Mouse (Mus musculus) monocyte, adult 2 months (primary cell): ENCODE results near the gene Pacsin3.

ENCODE experiments used
- DNase-seq, 2 experiments: peaks; one replicate each; pipeline ENCODE4 v3.0.0; 2022; ENCODE audit warnings: low spot score in 2 of 2, low read depth in 1 of 2

The Pacsin3 gene

DNA sequence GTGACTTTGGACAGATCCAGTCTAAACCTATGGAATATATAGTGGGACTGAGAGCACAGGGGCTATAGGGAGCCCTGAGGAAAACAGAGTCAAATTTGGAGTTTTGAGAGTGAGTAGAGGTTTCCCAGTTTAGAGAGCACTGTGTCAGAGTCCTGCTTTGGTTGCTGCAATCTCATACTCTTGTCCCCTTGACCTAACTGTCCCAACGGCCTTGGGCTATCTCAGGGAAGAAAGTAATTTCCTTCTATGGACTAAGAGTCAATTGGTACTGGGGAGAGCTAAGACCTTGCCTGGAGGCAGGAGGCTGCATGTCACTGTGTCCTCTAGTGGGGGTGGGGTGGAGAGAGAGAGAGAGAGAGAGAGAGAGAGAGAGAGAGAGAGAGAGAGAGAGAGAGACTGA is 3.1 kb downstream of the Pacsin3 start:
- no peak for DNase-seq

DNA sequence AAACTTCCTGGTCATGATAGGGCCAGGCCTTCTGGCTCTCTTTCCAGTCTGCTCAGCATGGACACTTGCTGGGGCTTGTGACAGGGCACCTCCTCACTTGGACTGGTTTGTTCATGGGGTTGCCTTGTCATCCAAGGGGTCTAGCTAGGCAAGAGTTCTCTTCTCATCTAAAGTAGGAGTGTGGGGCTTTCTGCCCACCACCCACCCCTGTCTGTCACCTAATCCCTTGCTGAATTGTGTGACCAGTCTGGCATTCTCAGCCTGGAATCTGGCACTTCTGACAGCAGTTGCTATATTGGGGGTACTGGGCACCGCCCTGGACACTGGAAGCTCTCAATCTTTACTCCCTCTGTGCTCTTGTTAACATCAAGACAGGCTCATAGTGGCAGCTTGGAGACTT is 3.7 kb downstream of the Pacsin3 start:
- DNase-seq, result no peak

DNA sequence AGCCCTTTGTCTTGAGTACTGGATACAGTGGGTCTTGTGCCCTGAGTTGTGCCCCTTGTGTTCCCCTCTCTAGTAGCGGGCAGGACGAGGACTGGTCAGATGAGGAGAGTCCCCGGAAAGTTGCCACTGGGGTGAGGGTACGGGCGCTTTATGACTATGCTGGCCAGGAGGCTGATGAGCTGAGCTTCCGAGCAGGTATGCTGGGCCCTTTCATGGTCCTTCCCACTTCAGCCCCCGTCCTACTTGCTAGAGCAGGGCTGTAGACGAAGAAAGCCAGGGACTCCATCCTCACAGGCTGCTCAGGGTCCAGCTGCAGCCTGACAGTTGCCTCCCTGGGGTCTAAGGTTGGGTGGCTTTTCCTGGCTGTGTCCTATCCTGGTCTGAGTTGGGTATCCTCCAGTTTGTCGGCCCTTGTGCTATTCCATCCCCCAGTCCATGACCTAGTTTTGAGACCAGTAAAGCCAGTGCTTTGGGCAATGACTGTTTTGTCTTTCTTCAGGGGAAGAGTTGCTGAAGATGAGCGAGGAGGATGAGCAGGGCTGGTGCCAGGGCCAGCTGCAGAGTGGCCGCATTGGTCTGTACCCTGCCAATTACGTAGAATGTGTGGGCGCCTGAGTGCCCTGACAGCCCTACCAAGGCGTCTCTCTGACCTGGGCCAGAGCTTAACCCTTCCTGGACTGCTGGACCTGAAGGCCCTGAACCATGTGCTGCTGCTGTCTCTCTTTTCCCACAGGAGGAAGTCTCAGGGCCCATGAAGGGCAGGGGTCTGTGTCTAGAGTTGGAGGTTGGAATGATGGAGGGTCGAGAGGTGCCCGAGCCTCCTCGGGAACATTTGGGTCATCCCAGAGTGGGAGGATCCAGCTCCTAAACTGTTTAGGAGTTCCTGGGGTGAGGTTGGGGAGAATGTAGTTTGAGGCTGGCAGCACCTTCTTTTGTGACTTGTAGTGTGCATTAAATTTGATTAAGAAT is 8.2 kb downstream of the Pacsin3 start:
- no peak for DNase-seq

DNA sequence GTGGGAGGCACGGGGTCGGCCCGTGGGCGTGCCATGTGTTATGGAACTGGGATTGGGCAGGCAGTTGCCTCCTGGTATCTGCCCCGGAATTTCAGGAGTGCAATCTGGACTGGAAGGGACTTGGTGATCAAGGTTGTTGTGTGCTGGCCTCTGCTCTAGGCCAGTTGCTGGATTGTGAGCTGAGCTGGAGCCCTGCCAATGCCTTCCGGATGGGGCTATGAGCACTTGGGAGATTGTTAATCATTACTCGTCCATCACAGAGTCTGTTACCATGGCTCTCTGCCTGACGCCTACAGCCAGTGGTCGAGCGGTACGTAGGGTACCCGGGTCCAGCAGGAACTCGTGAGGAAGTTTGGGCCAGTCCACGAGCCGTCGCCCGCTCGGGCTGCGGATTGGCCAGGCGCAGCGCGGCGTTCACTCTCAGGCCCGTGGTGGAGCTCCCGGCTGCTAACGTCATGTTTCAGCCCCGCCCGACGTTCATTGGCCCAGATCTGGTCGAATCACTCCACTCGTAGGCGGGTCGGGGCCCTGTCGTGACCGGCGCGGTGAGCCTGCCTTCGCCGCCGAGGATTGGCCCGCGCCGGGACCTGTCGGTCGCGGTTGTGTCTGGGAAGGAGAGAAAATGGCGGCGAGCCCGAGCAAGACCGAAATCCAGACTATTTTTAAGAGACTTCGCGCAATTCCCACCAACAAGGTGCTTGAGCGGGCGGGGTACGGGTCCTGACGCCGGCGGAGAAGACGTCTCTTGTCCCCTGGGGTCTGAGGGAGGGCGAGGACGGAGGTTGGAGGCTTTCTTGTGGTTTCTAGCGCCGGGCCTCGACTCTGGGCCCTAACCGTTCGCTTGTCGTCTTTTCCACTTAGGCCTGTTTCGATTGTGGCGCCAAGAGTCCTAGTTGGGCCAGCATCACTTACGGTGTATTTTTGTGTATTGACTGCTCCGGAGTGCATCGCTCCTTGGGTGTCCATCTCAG is 9.2 kb downstream of the Pacsin3 start, which contains the start of gene Arfgap2:
Arfgap2 (plus strand) TSS at position 264 of the 971 bp plus-strand sequence.
- peak; percentile 88 to 93 for DNase-seq

DNA sequence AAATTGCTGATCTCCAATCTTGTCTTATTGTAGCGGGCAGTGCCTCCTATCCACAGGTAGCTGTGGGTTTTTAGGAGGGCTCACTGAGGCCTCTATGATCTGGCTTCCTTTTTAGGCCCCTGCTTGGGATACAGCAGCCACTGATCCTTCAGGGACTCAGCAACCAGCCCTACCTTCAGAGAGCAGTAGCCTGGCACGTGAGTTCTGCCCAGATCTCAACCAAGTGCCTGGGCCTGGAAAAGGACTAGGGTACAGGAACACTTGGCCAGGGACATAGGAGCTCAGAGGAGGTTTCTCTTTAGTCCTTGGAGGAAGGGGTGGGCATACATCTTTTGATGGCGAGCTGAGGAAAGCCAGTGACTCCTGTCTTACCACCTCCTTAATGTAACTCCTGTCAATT is 12.3 kb downstream of the Pacsin3 start:
- DNase-seq, result no peak

DNA sequence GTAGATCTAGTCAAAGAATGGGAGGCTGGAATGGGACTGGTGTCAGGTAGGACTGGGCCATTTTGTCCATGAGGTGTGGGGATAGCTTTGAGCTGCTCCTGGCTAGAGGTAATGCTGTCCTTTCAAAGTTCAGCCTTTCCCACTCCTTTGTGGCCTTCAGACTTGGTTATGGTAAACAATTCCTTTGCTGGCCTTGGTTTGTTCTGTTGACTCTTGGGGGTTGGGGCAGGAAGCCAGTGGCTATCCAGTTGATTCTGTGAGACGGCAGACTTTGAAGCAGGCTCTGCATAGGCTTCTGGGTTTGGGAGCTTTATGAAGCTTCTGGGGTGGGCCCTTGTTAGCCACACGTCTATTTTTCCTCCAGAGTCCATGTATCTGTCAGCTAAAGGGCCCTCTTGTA is 13.0 kb downstream of the Pacsin3 start:
- DNase-seq, result no peak

DNA sequence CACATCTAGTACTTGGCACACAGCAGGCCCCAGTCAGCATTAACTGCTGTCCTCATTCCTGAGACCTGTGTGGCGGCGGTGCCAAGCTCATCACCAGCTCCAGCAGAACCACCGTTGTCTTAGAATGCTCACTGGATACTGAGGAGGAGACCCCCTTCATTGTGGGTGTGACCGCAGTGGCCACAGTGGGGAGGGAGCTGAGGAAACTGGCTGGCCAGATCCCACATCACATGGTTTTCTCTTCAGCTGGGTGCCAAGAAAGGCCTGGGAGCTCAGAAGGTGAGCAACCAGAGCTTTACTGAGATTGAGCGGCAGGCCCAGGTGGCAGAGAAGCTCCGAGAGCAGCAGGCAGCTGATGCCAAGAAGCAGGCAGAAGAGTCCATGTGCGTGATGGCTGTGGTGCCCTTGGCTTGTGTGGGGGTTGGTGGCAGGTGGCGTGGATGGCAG is 14.0 kb downstream of the Pacsin3 start:
- DNase-seq, result no peak

DNA sequence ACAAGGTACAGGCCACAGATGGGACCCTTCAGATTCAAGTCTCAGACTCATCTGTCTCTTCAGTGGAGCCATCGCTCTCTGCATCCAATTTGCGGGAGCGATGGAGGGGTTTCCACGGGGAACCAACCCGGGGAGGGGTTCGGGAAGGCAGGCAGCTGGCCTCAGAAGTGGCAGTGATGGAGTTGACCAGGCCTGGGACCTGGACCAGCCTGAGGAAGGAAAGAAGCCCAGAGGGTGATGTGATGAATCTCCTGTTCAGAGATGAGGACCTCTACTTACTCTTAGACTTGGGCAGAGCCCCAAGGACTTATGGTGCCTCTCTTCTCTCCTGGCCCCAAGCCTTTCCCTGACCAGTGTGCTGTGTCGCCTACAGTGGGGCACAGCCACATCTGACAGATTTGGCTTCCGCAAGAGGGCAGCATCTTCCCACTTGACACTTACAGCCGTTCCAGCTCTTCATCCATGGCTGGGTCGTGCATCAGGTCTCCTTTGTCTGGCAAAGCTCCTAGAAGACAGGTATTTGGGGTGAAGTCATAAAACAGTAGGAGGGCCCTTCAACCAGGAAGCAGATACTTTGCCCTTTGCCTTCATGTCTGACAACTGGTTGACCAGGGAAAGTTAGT is 23.1 kb downstream of the Pacsin3 start:
- DNase-seq, result no peak

DNA sequence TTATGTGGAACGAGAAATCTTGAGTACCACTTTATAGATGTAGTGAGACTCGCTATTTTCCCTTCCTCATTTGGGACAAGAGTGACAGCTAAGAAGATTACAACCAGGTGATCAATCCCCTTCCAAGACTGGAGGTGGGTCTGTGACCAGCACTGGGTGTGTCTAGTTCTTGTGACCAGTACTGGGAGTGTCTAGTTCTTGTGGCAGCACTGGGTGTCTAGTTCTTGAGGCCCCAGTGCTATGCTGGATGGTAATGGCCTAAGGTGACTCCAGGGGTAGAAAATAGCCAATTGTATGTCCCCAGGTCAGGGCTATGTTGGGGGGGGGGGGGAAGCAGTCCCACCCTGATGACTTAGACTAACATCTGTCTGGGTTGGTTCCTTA is 23.6 kb downstream of the Pacsin3 start:
- no peak for DNase-seq

DNA sequence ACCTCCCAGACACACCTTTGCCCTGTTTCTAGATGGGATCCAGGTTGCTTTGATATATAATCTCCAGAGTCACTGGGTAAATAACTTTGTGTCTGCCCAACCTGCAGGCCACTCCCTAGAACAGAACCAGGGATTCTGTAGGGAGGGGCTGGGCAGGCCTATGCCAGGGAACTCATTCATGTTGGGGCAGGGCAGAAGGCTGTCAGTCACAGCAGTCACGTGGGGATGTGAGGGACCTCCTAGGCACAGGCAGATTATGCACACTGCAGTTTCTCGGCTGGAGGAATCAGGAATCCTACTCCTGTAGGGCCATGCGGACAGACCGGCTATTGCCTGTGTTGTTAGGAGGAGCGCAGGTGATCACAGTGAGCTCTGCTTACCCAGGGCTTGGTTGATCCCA is 25.6 kb downstream of the Pacsin3 start:
- no peak for DNase-seq

DNA sequence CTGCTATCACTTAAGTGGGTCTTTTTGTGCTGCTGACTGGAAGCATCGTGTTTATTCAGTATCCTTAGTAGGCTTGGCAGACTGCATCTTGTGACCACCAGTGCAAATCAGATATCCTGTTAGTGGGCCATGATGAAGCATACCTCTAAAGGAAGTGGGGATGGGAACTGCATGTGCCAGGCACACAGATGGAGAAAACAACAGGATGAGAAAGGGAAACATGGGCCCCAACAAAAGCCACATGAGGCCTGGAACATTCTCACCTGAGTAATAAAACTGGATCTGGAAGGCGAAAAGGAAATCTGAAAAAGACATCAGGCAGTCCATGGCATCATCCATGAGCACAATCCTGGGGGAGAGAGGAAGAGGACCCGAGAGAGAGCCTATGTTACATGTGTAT is 28.2 kb downstream of the Pacsin3 start:
- DNase-seq, result no peak

DNA sequence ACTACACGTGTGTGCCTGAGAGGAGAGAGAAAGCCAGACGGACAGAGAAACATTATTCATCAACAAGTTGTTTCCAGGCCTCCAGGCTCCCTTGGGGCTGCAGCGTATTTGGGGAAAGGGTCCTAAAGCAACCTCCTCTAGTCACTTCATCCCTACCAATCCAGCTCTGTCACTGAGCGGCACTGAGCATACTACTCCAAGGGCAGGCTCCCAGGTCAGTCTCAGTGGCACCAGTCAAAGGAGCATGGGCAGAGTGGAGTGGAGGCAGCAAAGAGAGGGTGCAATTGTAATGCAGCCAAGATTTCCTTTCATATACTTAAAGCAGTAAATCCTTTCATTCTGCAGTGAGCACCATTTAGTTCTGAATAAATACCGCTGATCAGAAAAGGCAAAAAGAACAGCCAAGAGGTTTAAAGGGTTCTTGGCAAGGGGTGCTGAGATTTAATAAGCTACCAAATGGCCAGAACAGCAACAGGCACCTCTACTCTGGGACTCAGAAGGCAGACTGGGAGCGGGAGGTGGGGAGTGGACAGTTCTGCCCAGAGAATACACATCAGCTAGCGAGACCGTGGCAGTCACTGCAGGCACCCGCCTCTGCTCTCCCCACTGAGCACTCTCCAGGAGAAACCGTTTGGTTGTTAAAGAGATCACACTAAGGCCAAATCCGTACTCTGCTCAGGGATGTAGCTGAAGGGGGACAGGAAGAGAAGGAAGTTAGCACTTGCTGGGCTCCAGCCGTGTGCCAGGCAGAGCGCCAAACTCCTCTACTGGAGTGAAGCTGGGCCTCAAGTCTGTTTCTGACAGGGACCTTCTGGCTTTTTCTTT is 28.8 kb downstream of the Pacsin3 start:
- DNase-seq, result no peak

DNA sequence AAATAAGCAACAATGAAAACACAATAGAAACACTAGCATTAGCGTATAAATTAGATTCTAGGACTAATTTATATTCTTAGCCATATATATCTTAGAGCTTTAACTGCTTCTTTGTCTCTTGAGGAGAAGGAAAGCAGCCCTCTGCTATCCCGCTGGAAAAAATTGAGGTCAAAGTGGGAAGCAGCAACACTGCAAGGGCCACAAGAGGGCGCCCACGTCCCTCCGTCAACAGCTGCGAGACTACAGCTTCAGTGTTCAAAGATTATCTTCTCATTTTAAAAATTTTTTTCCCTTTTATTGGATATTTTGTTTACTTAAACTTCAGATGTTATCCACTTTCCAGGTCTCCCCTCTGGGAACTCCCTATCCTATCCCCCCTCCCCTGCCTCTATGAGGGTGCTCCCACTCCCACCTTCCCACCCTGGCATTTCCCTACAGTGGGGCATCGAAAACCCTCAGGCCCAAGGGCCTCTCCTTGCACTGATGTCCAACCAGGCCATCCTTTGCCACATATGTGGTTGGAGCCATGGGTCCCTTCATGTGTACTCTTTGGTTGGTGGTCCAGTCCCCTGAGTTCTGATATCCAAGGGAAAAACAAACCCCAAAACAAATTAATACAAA is 30.2 kb downstream of the Pacsin3 start:
- peak in 1 of 2 experiments; percentile 29 for DNase-seq

DNA sequence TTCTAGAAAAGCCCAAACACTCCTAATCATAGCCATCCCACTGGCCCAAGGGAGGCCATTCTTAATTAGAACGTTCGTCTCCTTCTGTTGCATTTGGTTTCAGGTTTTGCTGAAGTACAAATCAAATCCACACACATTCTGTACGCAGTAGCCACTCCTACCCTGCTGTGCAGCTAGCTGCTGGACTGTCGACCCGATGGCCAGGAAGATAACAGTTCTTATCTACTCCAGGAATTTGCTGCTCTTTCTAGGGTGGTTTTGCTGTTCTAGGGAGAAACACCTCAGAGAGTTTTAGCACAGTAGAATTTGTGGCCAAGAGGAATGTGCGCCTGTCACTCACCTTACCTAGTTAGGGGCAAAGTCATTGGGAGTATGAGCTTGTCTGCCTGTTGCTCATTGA is 31.8 kb downstream of the Pacsin3 start:
- no peak for DNase-seq

DNA sequence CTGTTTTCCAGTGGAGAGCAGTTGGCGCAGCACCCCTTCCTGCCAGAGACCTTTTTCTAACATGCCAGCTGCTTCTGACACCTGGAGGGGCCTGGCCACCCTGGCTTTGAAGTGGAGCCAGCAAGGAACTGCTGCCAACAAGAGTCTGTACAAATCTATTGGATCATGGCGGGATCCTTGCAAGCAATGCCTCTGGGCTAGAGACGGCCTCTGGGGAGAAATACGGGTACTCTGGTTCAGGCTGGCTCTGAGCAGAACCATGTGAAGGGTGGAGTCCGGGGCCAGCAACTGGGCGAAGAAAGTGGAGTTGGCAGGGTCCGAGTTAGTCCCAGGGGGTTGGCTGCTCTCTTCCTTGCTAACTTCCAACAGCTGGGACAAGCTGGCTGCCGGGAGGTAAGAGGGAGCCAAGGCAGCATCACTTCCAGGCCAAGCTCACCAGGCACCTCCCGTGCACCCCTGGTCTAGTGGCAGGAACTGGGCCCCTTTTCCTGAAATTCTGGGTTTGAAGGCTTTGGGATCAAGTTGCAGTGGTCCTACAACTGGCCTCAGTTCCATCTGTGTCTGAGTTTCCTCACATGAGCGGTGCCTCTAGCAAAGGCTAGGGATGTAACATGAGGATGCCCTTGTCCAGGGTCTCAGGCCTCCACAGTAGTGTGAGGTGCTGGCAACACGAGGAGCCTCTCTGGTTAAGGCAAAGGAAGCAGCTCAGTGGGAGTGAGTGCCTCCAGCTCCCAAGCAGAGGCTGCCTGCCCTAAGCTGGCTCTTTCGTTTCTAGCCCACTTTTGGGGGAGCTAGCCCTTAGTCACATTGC is 35.6 kb downstream of the Pacsin3 start:
- DNase-seq, result no peak

DNA sequence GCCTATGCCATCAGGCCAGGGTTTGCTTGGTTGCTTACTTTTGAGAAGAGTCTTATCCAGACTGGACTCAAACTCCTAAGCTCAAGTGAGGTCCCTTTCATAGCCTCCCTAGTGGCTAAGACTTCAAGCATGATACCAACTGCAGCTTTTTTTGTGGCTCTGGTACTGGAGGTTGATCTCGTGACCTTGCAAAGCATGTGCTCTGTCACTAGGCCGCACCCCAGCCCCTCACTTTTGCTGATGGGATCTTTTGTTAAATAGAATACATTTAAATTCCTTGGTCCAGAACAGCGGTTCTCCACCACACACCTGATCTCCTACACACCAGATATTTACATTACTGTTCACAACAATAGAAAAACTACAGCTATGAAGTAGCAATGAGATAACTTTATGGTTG is 38.5 kb downstream of the Pacsin3 start:
- no peak for DNase-seq

DNA sequence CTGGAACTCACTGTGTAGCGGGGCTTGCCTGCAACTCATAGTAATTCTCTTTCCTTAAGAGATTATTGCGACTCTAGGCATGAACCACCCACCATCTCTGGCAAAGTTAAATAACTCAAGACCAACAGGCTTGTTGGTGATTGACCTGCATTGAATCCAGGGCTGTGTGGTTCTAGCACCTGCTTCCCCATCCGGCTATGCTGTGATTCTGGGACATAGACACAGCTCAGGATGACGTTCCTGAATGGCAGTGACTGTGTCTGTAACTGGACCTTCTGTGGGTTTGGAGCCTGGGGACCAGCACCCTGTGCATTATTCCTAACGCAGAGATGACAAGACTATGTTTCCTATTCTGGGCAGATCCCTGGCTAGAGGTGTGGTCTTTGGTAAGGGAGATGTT is 40.1 kb downstream of the Pacsin3 start:
- no peak for DNase-seq

DNA sequence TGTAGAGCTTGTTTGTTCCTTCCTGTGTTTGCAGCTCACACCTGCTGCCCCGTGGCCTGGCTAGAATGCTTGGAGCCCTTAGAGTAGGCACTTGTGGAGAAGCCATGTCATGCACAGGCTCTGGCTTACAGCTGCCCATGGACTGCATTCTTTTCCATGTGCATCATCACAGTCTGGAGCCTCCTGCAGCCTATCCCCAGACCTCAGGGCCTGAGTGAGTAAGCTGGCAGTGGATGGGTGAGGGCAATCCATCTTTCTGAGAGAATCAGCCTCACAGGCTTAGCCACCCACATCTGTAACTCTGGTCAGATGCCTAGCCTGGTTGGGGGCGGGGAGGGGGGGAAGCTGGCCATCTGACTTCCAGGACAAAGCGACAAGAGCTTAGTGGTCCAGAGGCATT is 43.4 kb downstream of the Pacsin3 start:
- no peak for DNase-seq

DNA sequence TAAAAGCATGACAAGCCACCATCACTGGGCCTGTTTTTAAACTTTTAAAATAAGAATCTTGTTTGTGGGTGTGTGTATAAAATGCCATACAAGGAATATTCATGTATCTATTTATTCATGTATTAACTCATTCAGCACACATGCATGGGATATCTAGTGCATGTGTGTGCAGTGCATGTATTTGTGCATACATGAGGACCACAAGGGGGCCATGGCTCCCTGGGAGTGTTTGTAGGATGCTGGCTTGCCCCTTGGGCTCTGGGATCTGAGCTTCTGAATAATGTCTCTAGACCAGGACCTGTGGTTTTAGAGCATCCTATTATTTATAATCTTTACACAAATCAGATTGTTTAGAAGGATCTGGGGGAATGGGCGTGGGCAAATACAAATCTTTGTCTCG is 45.0 kb downstream of the Pacsin3 start:
- no peak for DNase-seq
